Mouse (Mus musculus): ENCODE data around the gene Guk1.

The Guk1 gene

DNA sequence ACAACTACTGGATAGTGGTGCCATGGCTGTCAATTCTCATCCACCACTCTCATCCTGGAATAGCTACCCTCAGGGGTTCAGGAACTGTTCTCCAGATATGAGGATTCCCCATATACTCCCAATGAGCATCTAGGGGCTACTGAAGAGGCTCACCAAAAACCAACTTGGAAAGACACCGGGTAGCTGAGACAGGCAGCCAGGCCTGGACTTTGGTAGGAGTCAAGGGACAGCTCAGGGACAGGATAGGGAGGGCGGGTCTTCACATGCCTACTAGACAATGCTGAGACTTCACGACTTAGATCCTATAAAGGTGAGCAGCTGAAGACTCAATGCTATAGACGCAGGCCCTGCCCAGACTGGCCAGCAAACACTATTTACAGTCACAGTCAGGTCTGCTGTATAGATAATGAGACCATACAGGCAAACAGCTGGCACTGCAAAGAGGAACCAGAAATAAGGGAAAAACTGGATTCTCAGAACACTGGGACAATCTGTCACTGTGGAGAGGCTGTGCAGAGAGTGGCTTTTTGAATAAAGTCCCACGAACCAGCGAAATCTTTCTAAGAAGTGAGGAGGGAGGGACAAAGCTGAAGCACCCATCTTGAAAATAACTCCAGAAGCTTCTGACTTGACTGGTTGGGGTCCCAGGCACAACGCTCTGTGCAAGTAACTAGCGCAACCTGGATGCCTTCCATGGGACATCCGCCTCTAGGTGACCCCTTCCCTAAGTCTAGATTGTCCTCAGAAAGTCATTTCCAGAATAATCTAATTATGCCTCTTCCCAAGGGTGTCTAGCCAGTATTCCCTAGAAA is 29.4 kb downstream of the Guk1 start:
- DNase-seq, result no peak

DNA sequence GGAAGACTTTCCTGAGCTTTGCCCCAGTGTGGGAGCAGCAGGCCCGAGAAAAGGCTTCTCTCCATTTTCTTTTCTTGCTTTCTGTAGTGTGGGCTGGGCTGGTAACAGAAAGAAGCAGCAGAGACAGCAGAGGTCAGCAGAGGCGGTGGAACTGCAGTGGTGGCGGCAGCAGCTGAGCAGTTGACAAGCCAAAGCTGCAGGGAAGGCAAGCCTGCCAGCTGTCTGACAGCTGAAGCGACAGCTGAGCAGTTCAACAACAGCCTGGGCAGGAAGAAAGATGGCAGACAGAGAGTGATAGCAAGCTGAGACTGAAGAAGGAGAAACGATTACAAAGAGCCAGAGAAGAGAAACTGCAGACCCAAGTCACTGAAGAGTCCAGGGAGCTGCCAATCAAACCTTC is 30.6 kb downstream of the Guk1 start:
- peak; percentile 54 for DNase-seq

DNA sequence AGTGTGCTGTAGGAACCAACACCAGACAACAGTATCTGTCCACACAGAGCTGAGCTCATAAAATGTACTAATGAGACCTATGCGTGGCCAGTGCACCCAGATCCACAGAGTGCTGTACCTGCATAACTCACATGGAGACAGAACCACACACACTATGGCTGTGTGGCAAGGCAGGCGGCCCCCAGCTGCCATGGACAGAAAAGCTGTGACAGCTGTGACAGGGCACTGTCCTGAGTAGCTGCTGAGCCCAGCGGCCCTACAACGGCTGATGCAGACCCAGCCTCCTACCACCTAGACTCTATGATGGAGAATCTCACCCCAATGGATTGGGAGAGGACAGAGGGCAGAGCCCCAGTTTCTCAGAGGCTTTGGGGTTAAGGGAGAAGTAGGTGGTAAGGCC is 32.5 kb downstream of the Guk1 start:
- DNase-seq, result no peak

DNA sequence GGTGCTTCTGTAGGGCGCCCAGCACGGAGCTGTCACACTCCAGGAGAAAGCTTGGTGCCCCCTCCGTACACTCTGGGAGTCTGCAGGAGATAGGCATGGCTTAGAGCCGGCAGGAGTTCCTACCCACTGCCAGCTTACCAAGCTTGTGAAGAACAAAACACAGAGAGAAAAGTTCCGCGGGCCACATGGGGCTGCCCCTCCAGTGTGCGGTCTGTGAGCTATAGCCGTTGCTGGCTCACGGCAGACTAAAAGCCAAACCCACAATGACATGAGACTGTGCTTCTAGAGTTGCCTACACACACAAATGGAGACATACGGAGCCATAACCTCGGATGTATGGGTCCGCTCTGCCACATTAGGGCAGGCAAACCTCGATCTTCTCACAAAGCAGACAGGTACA is 32.9 kb downstream of the Guk1 start:
- DNase-seq, result no peak

DNA sequence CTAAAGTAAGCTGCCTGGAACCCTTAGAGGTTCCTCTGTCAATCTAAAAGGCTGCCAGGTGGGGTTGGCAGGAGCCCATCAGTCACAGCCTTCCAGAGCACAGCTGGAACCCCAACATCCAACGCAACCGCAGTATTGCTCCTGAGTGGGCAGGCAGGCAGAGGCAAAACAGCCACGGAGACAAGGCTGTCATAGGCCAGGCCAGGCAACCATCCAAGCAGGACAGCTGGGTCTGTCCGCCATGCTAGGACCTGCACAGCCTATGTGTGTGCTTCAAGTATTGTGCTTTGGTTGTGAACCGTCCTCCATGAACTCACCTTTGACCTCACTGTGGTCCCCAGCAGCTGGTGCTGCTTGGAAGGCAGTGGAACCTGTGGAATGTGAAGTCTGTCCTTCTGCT is 36.1 kb downstream of the Guk1 start:
- DNase-seq, result no peak

GRCm38 (mm10) chr11:59154220-59154619 is 37.8 kb downstream of the Guk1 start:
- DNase-seq, result no peak

DNA sequence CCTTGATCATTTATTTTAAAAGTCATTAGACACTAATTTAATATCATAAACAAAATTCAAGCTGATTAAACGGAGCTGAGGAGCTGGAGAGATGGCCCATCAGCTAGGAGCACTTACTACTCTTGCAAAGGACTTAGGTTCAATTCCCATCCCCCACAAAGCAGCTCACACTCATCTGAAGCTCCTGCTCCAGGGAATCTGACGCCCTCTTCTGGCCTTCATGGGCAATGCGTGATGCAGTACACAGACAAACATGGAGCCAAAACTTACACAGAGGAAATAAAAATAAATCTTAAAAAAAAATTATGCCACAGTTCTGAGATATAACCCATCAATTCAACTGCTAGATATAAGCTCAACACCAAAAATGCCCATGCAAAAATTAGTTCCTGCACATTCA is 40.3 kb downstream of the Guk1 start:
- DNase-seq, result no peak

DNA sequence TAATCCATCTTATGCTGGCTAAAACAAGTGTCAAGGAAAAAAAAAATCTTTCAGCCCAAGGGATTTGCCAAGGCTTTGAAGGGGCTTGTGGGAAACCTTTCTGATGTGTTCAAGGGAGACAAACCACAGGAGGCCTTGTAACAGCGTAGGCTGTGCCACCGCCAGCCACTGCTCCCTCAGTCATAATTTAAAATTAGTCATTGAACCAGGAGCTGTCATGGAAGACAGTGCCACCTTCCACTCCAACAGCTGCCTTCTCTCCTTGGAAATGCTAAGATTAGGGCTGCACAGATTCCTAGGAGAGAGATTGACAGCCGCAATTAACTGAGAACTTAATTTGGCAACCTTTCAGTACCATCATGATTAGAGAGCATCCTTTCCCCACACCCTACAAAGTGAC is 42.7 kb downstream of the Guk1 start:
- no peak for DNase-seq

DNA sequence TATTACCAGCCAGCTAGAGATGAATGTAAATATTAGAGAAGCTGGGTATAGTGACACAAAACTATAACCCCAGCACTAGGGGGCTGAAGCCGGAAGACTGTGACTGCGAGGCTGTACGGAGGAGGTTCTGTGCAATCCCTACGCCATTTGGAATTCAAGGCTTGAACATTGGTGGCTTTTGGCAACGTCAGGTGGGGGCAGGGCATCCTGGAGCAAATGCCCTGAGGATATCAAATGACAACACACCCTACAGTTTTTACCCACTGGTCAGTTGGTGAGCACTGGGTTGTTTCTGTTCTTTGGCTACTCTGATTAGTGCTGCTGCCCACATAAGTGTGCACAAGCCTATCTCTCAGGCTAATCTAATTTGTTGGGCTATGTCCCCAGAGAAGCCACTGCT is 49.0 kb downstream of the Guk1 start:
- no peak for DNase-seq

DNA sequence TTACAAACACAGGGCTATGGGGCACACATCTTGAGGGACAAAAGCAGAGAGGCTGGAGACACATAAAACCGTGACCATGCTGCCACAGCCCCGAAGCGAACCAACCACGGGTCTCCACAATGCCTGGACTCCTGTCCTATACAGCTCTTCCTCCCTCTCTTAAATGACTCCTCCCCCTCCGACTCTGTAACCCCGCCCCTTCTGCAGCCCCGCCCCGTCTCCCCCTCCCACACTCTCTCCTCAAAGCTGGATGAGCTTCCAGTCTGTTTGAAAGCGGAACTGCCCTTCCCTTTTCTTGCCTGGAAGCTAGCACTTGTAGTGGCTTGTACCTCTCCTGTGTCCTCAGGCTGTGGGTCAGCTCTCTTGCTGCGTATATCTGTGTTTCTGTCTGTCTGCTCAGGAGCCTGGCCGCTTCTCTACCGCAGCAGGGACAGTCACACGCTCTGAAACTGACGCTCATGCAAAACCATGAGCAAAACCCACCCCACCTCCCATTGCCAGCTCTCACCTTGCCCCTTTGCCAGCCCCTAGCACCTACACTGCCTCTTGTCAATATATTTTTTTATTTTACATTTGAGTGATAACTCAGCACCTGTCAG is 50.1 kb downstream of the Guk1 start:
- DNase-seq, result no peak

- DNase-seq, result no peak
Measured at GRCm38 (mm10) chr11:59138537-59139486, 53.2 kb downstream of the Guk1 start.

DNA sequence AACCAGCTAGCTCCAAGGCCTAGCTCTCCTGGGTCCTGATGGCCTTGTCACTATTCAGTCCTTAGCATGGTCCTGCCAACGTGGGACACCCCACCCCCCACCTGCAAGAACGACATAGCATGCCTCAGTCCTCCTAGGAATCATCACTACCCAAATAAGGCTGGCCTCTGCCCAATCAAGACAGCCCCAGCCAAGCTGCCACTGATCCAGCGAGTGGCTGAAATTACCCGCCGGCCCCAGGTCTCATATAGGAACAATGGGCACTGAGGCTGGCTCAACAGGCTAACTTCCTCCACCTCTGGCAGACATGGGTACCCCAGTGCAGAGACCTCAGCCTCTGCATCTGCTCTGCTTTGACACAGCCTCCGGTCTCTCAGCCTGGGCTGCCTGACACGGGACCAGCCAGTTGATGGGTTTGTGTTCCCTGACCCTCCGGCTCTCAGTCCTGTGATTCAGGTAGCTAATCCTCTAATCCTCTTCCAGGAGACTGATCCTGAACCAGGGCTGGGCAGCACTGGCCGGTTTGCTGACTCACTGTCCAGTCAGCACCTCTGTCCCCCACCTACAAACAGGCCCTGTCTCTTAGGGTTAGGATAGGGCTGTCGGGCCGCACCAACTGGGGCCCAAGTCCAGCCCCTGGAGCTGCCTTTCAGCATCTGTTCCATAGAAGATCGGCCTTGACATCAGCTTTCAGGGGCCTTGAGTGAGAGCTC is 54.9 kb downstream of the Guk1 start:
- no peak for DNase-seq

DNA sequence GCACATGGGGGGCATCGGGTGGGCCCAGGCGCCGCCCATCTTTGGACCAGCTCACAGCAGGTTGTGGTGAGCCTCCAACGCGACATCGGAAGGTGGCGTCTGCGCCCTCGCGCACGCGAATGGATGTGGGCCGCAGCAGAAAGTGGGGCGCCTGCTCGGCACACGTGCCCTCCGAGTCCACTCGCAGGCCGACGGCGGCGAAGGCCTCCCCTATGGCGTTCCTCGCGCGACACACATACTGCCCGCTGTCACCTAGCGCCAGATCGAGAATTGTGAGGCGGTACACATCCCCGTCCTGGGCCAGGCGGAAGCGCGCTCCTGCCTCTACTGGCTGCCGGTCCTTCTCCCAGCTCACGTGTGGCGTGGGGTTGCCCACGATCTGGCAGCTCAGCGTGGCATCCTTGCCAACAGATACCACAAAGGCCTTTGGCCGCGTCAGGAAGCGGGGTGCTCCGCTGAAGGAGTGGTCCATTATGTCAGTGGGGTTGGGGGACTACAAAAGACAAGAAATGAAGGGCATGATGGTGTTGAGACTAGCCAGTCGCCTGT is 56.0 kb downstream of the Guk1 start, which contains the start of gene Obscn:
TSS of gene Obscn (minus strand) at position 499 of the 549 bp plus-strand sequence.
- DNase-seq, result no peak

DNA sequence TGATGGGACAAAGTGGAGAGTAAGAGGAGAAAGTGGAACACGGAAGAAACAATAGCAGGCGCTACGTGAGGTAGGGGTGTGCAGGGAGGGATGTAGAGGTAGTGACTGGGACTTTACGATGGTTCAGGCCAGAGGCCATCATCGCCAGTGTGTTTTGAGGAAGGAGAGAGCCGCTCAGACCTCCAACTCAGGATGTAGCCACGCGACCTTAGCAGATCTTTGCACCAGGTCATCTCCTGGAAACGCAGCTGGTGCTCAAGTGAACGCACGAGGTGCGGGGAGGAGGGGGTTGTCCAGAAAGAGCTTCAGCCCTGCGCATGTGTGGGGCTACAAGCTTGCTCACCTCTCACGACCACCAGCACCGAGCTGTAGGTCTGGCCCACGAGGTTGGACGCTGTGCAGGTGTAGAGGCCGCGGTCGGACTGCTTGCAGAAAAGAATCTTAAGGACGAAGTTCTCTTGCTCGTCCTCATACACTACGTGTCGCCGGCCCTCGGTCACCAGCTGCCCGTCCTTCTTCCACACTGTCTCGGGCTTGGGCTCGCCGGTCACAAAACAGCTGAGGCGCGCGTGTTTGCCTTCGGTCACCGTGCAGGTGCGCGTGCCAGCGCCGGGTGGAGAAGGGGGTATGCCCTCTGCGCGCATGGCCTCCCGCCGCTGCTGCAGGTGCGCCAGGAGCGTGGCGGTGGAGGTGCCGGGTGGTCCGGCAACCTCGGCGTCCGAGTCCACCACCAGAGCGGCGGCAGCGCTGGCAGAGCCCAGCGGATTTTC is 56.8 kb downstream of the Guk1 start:
- DNase-seq, result no peak

DNA sequence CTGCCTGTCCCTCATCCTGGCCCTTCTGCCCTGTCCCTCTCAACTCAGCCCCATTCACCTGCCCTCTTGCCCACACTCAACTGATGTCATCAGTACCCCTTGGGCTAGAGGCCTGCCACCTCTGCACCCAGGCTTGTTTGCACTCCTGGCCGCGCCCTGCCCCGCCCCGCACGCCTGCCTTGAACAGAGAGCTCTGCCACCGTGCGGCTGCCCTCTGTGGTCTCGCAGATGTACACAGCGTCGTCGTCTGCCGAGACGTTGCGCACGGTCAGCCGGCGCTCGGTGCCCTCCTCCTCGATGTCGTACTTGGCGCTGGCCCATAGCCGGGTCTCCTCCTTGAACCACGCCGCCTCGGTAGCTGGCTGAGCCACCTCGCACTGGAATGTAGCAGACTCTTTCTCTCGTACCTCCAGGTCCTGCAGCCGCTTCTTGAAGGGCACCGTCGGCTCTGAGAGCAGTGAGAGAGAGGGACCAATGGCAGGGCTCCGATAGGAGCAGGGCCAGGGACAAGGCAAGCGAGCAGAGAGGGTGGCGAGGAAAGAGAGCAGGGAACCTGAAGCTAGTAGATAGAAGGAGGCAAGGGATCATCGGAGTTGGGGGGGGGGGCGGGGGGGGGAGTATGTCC is 57.5 kb downstream of the Guk1 start:
- DNase-seq, result peak; percentile 16
